Mouse (Mus musculus) urinary bladder, postnatal 14 days (tissue): Measurements from ENCODE around the gene Defb28.

Experiments used
- DNase-seq: peaks from one replicate; pipeline ENCODE4 v3.0.0; 2021; ENCODE audit warnings: low spot score

Gene Defb28

GRCm38 (mm10) chr2:152569038-152569437 is 51.0 kb downstream of the Defb28 start, which contains the start of gene Gm17416:
Gene Gm17416, plus strand, starts transcription at chr2:152569338.
- DNase-seq = no peak

GRCm38 (mm10) chr2:152569881-152570280 is 51.8 kb downstream of the Defb28 start:
- DNase-seq = no peak

GRCm38 (mm10) chr2:152570313-152570712 is 52.3 kb downstream of the Defb28 start:
- DNase-seq = no peak
